Comparison of ENCODE assay signal across 8 mouse cellular contexts in genomic region chr10:128803771-128804270, GRCm38 (mm10). TPM values are rescaled to one million over a fixed set of nuclear protein-coding genes. Genes with fewer than 3 reads are reported as not detected.
A peak's percentile ranks its signal among the peaks of the same experiment; 100 is the strongest.
DNase-seq lines count a peak whose midpoint lies in the region; ATAC-seq and TF ChIP-seq lines count a peak whose summit lies in the region.

TSS of gene Dnajc14 (plus strand) at chr10:128804062.

- TF ChIP-seq POLR2A in bone marrow macrophage, adult 2 months (IDR thresholded peaks at IDR 0.05; ENCODE audit: borderline replicate concordance, low read depth, low read length): no peak

- WGBS in forebrain, embryonic 11.5 days: 1% methylated on average over 14 of the region's 14 CpGs
- under 1% methylated on average over 14 of the region's 14 CpGs for WGBS in heart, embryonic 13.5 days
- under 1% methylated on average over 14 of the region's 14 CpGs for WGBS in kidney, postnatal 0 days
- WGBS in midbrain, embryonic 16.5 days: 0% methylated on average over 14 of the region's 14 CpGs

- H3K36me3 ChIP-seq in E14TG2a.4 (ENCODE audit: insufficient read depth, low read length): peaks cover 48% of the 10 kb centered on the region
- H3K36me3 ChIP-seq in forebrain, embryonic 11.5 days (ENCODE audit: control insufficient read depth, insufficient read depth, low read length): no peaks in the 10 kb centered on the region; the same call in 1 of the 2 replicates
- H3K36me3 ChIP-seq in heart, embryonic 13.5 days: peaks cover 60% of the 10 kb centered on the region
- peaks cover 13% of the 10 kb centered on the region; the same call in 1 of the 2 replicates for H3K36me3 ChIP-seq in kidney, postnatal 0 days (ENCODE audit: insufficient read depth, low read length)
- H3K36me3 ChIP-seq in midbrain, embryonic 16.5 days (ENCODE audit: control insufficient read depth, insufficient read depth, low read length): peaks cover 5% of the 10 kb centered on the region; the same call in 1 of the 2 replicates

- peak within 1 kb of the TSS; percentile 71 for H3K27ac ChIP-seq in bone marrow macrophage, adult 2 months (ENCODE audit: insufficient read depth, low read depth, low read length)
- peak within 1 kb of the TSS; percentile 89 for H3K27ac ChIP-seq in forebrain, embryonic 11.5 days (ENCODE audit: low read depth, low read length)
- H3K27ac ChIP-seq in heart, embryonic 13.5 days (replicated peaks): peak within 1 kb of the TSS; percentile 97
- H3K27ac ChIP-seq in kidney, postnatal 0 days: peak within 1 kb of the TSS; percentile 98
- peak within 1 kb of the TSS; percentile 97 for H3K27ac ChIP-seq in midbrain, embryonic 16.5 days (ENCODE audit: low read length)

- peaks cover 58% of the 10 kb centered on the region for H3K4me1 ChIP-seq in E14TG2a.4 (replicated peaks; ENCODE audit: low read depth, low read length)
- H3K4me1 ChIP-seq in bone marrow macrophage, adult 2 months (ENCODE audit: control insufficient read depth, insufficient read depth, low read length): peaks cover 27% of the 10 kb centered on the region
- peaks cover 11% of the 10 kb centered on the region; the same call in 1 of the 2 replicates for H3K4me1 ChIP-seq in forebrain, embryonic 11.5 days (replicated peaks; ENCODE audit: control insufficient read depth, insufficient read depth, low read length)
- peaks cover 47% of the 10 kb centered on the region for H3K4me1 ChIP-seq in heart, embryonic 13.5 days
- peaks cover 32% of the 10 kb centered on the region for H3K4me1 ChIP-seq in kidney, postnatal 0 days (replicated peaks; ENCODE audit: insufficient read depth, low read length)
- peaks cover 41% of the 10 kb centered on the region for H3K4me1 ChIP-seq in midbrain, embryonic 16.5 days (ENCODE audit: control insufficient read depth, insufficient read depth, low read length)

- peak; percentile 16 for ATAC-seq in forebrain, embryonic 11.5 days (replicated peaks; ENCODE audit: low FRiP score)
- no peak for ATAC-seq in heart, embryonic 13.5 days (ENCODE audit: extremely low read depth, insufficient number of reproducible peaks, low FRiP score, low TSS enrichment)
- 0 out of 2 replicates have a peak, but pooled peaks have one; percentile 6 for ATAC-seq in kidney, postnatal 0 days (replicated peaks; ENCODE audit: low FRiP score, low read depth)
- peak; percentile 16 for ATAC-seq in midbrain, embryonic 16.5 days

- H3K27me3 ChIP-seq in E14TG2a.4 (ENCODE audit: insufficient read depth, low read length): peaks cover 22% of the 10 kb centered on the region
- H3K27me3 ChIP-seq in forebrain, embryonic 11.5 days (ENCODE audit: control insufficient read depth, insufficient read depth, low read length): no peaks in the 10 kb centered on the region
- H3K27me3 ChIP-seq in heart, embryonic 13.5 days (replicated peaks): no peaks in the 10 kb centered on the region
- no peaks in the 10 kb centered on the region for H3K27me3 ChIP-seq in kidney, postnatal 0 days (ENCODE audit: insufficient read depth, low read length)
- H3K27me3 ChIP-seq in midbrain, embryonic 16.5 days (ENCODE audit: control insufficient read depth, insufficient read depth, low read depth, low read length): no peaks in the 10 kb centered on the region

- no peaks in the 10 kb centered on the region for H3K9me3 ChIP-seq in E14TG2a.4 (ENCODE audit: low read length)
- no peaks in the 10 kb centered on the region for H3K9me3 ChIP-seq in forebrain, embryonic 11.5 days (ENCODE audit: control insufficient read depth, low read length)
- H3K9me3 ChIP-seq in heart, embryonic 13.5 days: no peaks in the 10 kb centered on the region
- H3K9me3 ChIP-seq in kidney, postnatal 0 days (replicated peaks; ENCODE audit: low read length): no peaks in the 10 kb centered on the region
- no peaks in the 10 kb centered on the region for H3K9me3 ChIP-seq in midbrain, embryonic 16.5 days (replicated peaks; ENCODE audit: control insufficient read depth, low read length, poor library complexity, severe bottlenecking)

- TF ChIP-seq CTCF in E14TG2a.4 (conservative IDR thresholded peaks at IDR 0.05; ENCODE audit: low read length): no peak
- TF ChIP-seq CTCF in bone marrow macrophage, adult 2 months (IDR thresholded peaks at IDR 0.05; ENCODE audit: low read depth, low read length): no peak
- TF ChIP-seq CTCF in kidney, postnatal 0 days (IDR thresholded peaks at IDR 0.05; ENCODE audit: low read depth): no peak

- H3K9ac ChIP-seq in forebrain, embryonic 11.5 days (ENCODE audit: low read length): peak within 1 kb of the TSS; percentile 91
- H3K9ac ChIP-seq in heart, embryonic 13.5 days: peak within 1 kb of the TSS; percentile 92
- peak within 1 kb of the TSS; percentile 85 for H3K9ac ChIP-seq in kidney, postnatal 0 days (ENCODE audit: low read depth, low read length)
- H3K9ac ChIP-seq in midbrain, embryonic 16.5 days (ENCODE audit: low read depth, low read length): peak within 1 kb of the TSS; percentile 88

- peak within 1 kb of the TSS; percentile 65 for H3K4me2 ChIP-seq in forebrain, embryonic 11.5 days (ENCODE audit: low read depth, low read length, severe bottlenecking)
- H3K4me2 ChIP-seq in heart, embryonic 13.5 days: peak within 1 kb of the TSS; percentile 78
- peak within 1 kb of the TSS; percentile 72 for H3K4me2 ChIP-seq in kidney, postnatal 0 days (ENCODE audit: low read length)
- peak within 1 kb of the TSS; percentile 59 for H3K4me2 ChIP-seq in midbrain, embryonic 16.5 days (ENCODE audit: low read length)

- peak within 1 kb of the TSS; percentile 100 for H3K4me3 ChIP-seq in E14TG2a.4 (replicated peaks; ENCODE audit: low read length)
- H3K4me3 ChIP-seq in bone marrow macrophage, adult 2 months (ENCODE audit: insufficient read depth, low read length): peak within 1 kb of the TSS; percentile 76
- peak within 1 kb of the TSS; percentile 59 for H3K4me3 ChIP-seq in forebrain, embryonic 11.5 days (ENCODE audit: low read depth, low read length)
- peak within 1 kb of the TSS; percentile 77 for H3K4me3 ChIP-seq in heart, embryonic 13.5 days
- peak within 1 kb of the TSS; percentile 74 for H3K4me3 ChIP-seq in kidney, postnatal 0 days (replicated peaks; ENCODE audit: low read depth, low read length)
- peak within 1 kb of the TSS; percentile 74 for H3K4me3 ChIP-seq in midbrain, embryonic 16.5 days (ENCODE audit: low read depth, low read length)

- peak; percentile 69 for DNase-seq in forebrain, embryonic 11.5 days (ENCODE audit: low spot score)
- peak; percentile 76 for DNase-seq in kidney, postnatal 0 days (ENCODE audit: low spot score)
- peak; percentile 23 for DNase-seq in liver
- DNase-seq in testis, postnatal 10 days (ENCODE audit: low spot score): peak; percentile 73

RNA-seq across cellular contexts. Expression of gene Dnajc14, which starts in this region (rescaled TPM):
- polyA plus RNA-seq in bone marrow macrophage, adult 2 months (2012; ENCODE audit: insufficient read depth, insufficient read length, missing spikeins): 65.2 and 65.7 TPM in 2 replicates
- polyA plus RNA-seq in forebrain, embryonic 11.5 days (2014; fragmentation: Nextera tagmentation; extraction: Ambion mirVana): 38.6 and 38.8 TPM in 2 replicates
- 35.3 and 38.8 TPM in 2 replicates for polyA plus RNA-seq in heart, embryonic 13.5 days (2015; fragmentation: Nextera tagmentation; extraction: Ambion mirVana)
- 46.2 and 48.5 TPM in 2 replicates for polyA plus RNA-seq in kidney, postnatal 0 days (2015; fragmentation: Nextera tagmentation; extraction: Ambion mirVana)
- polyA plus RNA-seq in midbrain, embryonic 16.5 days (2015; fragmentation: Nextera tagmentation; extraction: Ambion mirVana): 54.2 and 59.5 TPM in 2 replicates

Comparison
In these comparisons a context has a peak if more than half of its experiments do, and no peak if none do; other contexts are left out.
1. DNase-seq: peak in every context shown above with its lines; median percentile 76 in kidney, postnatal 0 days; 73 in testis, postnatal 10 days; 69 in forebrain, embryonic 11.5 days; 23 in liver.